Mouse (Mus musculus) forebrain, postnatal 0 days (tissue): ENCODE data around the gene Aff4. TPM values are rescaled to one million over a fixed set of nuclear protein-coding genes. Genes with fewer than 3 reads are reported as not detected.

Experiments used
- ATAC-seq: fragments of 200-750 bp; cut with Nextera tagmentation; 2 replicates; pipeline ENCODE4 v1.8.0; 2017; ENCODE audit warnings: mild to moderate bottlenecking, moderate library complexity
- DNase-seq: peaks from one replicate; pipeline ENCODE4 v3.0.0-alpha.2; 2015
- H3K27ac ChIP-seq: fragments of 300-500 bp; sonication (generic); 2 replicates; pipeline ENCODE4 v1.5.1; 2014; ENCODE audit warnings: low read depth, mild to moderate bottlenecking, antibody characterized with exemption, low read length, moderate library complexity, mixed read lengths
- H3K27me3 ChIP-seq: fragments of 300-500 bp; sonication (generic); 2 replicates; pipeline ENCODE4 v1.6.1; 2014; ENCODE audit warnings: mild to moderate bottlenecking, low read length, mixed read lengths; ENCODE audit not compliant: insufficient read depth
- H3K36me3 ChIP-seq: fragments of 300-500 bp; sonication (generic); 2 replicates; pipeline ENCODE4 v1.6.1; 2014; ENCODE audit warnings: mild to moderate bottlenecking, moderate library complexity; ENCODE audit not compliant: insufficient read depth
- H3K4me1 ChIP-seq: fragments of 300-500 bp; sonication (generic); 2 replicates; pipeline ENCODE4 v1.6.1; 2014; ENCODE audit warnings: antibody characterized with exemption; ENCODE audit not compliant: insufficient read depth
- H3K4me2 ChIP-seq: fragments of 300-500 bp; sonication (generic); 2 replicates; pipeline ENCODE4 v1.6.1; 2014; ENCODE audit warnings: low read depth, mild to moderate bottlenecking, moderate library complexity
- H3K4me3 ChIP-seq: fragments of 300-500 bp; sonication (generic); 2 replicates; pipeline ENCODE4 v1.5.1; 2014; ENCODE audit warnings: low read depth, low read length, mixed read lengths
- H3K9ac ChIP-seq: fragments of 300-500 bp; sonication (generic); 2 replicates; pipeline ENCODE4 v1.6.1; 2014; ENCODE audit warnings: mild to moderate bottlenecking
- H3K9me3 ChIP-seq: fragments of 300-500 bp; sonication (generic); 2 replicates; pipeline ENCODE4 v1.6.1; 2016; ENCODE audit warnings: low read length
- CTCF ChIP-seq: sonication (generic); IDR thresholded peaks from 2 replicates; pipeline ENCODE4 v1.5.1; 2016; ENCODE audit warnings: antibody characterized with exemption, control low read depth, low read depth
- WGBS: fragments of 180-500 bp; shearing (Covaris S2); extraction: QIAGEN DNeasy Blood & Tissue Kit; methylation state at CpG from one replicate; pipeline ENCODE4 v1.1.7; 2014; 5-methylcytosine and 5-hydroxymethylcytosine counted together
- polyA plus RNA-seq: library from polyadenylated mRNA; unstranded; fragments of >200 nt; fragmentation: Nextera tagmentation; extraction: Ambion mirVana; gene quantifications from 2 replicates; pipeline ENCODE4 v1.2.1, GENCODE M21; 2015
- total RNA-seq: library from RNA; depleted of rRNA; stranded (reverse); fragments of >200 nt; gene quantifications from 2 replicates; pipeline ENCODE4 v1.2.3, GENCODE M21; 2014

Gene Aff4
- total and polyA plus RNA-seq, 2 experiments from 2014 or later, result 98.5 to 147 TPM

DNA sequence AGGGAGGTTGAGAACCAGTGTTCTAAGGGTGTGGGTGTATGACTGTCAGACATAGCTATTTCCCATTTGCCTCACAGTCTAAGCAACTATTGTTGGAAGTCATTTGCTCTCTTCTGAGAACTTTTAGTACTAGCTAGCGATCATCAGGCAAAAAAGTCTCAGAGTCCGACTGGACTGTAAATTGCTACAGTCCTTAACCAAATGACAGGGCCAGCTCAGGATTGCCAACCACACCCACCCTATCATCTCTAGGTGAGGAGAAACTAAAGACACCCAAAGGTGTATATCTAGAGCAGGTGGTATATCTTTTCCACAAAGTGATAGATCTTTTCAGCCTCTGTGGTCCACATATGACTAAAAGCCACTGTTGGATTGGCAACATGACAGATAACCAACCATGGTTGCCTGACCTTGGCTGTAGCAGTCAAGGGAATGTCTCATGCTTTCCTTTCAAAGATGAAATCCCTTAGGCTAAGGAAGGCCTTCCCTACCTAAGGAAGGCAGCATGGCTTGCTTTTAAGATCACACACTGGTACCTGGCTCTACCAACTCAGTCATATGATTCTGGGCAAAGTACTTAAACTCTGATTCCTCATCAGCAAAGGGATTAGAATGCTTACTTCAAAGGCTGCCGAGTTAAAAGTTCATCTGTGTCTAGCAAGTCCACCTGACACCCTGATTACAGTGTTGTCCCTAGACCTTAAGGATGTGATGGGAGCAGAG is 77.5 kb downstream of the Aff4 start:
- no peaks in the 10 kb centered on the region for H3K9me3 ChIP-seq
- H3K9ac ChIP-seq, result no peak overlapping the region
- ATAC-seq, result no peak
- H3K4me1 ChIP-seq, result no peaks in the 10 kb centered on the region
- no peak overlapping the region for H3K4me3 ChIP-seq
- no peak for DNase-seq
- no peak overlapping the region for H3K27ac ChIP-seq
- H3K4me2 ChIP-seq, result no peak overlapping the region
- no peak for TF ChIP-seq CTCF
- H3K27me3 ChIP-seq, result no peaks in the 10 kb centered on the region
- WGBS, result 88% methylated on average over 3 of the region's 3 CpGs
- peaks cover 8% of the 10 kb centered on the region; the same call in 1 of the 2 replicates for H3K36me3 ChIP-seq

DNA sequence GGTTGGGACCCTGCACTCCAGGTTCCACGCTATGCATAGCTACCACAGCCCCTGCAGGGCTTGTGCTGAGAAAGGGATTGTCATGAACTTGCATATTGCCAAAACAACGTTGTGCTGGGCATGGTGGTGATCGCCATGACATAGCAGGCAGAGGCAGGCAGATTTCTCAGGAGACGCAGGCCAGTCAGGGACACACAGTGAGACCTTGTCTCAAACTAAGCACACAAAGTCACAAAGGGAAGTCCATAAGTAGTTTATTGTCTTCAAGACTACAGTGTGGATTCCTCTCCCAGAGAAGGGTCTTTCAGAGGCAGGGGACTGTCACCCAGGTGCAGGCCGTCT is 78.1 kb downstream of the Aff4 start:
- Histone ChIP-seq H3K9me3 (no peaks in the 10 kb centered on the region), H3K4me1 (no peaks in the 10 kb centered on the region), H3K27ac (no peak overlapping the region), H3K4me2 (no peak overlapping the region), H3K4me3 (no peak overlapping the region), H3K36me3 (peaks cover 8% of the 10 kb centered on the region; the same call in 1 of the 2 replicates), H3K9ac (no peak overlapping the region), H3K27me3 (no peaks in the 10 kb centered on the region)
- DNase-seq, result no peak
- no peak for TF ChIP-seq CTCF
- ATAC-seq, result no peak
- WGBS, result 96% methylated on average over 5 of the region's 5 CpGs

DNA sequence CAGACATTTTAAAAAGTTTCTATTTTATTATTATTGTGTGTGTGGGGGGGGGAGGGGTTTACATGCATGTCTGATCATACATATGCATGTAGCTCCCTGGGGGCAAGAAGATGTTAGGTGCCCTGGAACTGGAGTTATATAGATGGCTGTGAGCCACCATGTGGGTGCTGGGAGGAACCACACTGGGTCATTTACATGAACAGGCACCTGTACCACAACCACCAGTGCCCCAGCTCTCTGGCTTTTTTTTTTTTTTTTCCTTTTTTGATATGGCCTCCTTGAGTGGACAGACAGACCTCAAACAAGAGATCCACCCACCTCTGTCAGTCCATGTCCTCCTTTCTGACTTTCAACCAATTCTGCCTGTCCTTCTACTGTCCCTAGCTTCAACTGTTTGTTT is 78.5 kb downstream of the Aff4 start:
- H3K4me1 ChIP-seq, result no peaks in the 10 kb centered on the region
- no peak overlapping the region for H3K4me2 ChIP-seq
- H3K27me3 ChIP-seq, result no peaks in the 10 kb centered on the region
- H3K36me3 ChIP-seq, result peaks cover 8% of the 10 kb centered on the region; the same call in 1 of the 2 replicates
- no peak overlapping the region for H3K4me3 ChIP-seq
- H3K9me3 ChIP-seq, result no peaks in the 10 kb centered on the region
- ATAC-seq (no peak), DNase-seq (no peak)
- H3K27ac ChIP-seq, result no peak overlapping the region
- no peak overlapping the region for H3K9ac ChIP-seq
- no peak for TF ChIP-seq CTCF

DNA sequence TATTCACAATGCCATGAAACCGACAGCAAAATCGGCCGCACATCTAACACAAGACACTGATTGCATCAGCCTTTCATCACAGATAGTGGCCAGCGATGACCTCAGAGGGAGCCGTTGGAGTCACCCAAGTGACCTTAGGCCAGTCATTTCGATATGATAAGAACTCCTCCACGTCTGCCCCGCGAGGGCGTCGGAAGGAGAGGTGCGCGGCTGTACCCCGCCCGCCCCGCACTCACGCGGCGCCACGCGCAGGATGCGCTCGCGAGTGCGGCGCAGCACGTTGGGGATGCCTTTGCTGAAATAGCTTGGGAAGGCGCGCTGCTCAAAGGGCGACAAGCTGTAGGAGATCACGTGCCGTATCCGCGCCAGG is 79.7 kb downstream of the Aff4 start:
- H3K4me2 ChIP-seq, result peak overlapping the region; percentile 74
- 3% methylated on average over 34 of the region's 34 CpGs for WGBS
- ATAC-seq, result peak; percentile 74
- peak overlapping the region; percentile 83 for H3K27ac ChIP-seq
- DNase-seq, result no peak
- TF ChIP-seq CTCF, result no peak; the same call in 1 of the 2 replicates
- no peaks in the 10 kb centered on the region for H3K27me3 ChIP-seq
- H3K4me3 ChIP-seq, result peak overlapping the region; percentile 69
- H3K4me1 ChIP-seq, result no peaks in the 10 kb centered on the region
- peaks cover 8% of the 10 kb centered on the region; the same call in 1 of the 2 replicates for H3K36me3 ChIP-seq
- H3K9ac ChIP-seq, result peak overlapping the region; percentile 75
- no peaks in the 10 kb centered on the region for H3K9me3 ChIP-seq

DNA sequence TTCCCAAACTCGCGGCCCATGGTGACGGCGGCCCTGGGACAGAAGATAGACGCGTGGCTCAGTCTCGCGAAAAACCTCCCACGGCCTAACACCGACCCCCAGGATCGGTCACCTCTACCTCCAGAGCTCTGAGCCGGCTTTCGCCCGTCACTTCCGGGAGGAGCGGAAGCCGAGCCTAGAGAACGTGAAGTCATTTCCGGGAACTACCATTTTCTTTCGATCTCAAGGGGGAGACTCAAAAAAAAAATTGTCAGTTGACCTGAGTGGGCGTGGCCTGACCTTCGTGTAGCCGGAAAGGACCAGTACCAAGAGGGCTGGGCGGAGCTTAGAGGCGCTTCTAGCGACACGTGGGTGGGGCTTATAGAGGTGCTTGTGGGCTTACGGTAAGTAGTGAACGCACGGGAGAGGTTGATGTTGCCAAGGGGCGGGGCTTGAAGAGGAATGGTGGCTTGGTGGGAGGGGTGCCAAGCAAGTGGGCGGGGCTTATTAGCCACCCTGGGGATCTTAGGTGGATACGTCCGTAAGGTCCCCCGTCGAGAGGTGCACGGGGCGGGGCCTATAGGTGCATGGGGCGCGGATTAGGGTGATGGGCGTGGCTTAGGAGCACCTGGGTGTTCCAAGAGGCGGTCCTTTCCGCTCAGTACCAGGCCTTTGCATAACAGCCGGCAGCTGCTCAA is 80.2 kb downstream of the Aff4 start, which contains the start of the genes Uqcrq and Gdf9:
Gene Uqcrq (minus strand): TSS at position 162 of the 677 bp plus-strand sequence.
Gene Gdf9 (plus strand): TSS at position 354 of the 677 bp plus-strand sequence.
- WGBS, result 1% methylated on average over 44 of the region's 44 CpGs
- peak; percentile 99 for DNase-seq
- Histone ChIP-seq H3K9ac (peak within 1 kb of the TSS; percentile 75), H3K4me3 (peak within 1 kb of the TSS; percentile 69), H3K4me1 (no peaks in the 10 kb centered on the region), H3K27ac (peak within 1 kb of the TSS; percentile 83), H3K9me3 (no peaks in the 10 kb centered on the region), H3K4me2 (peak within 1 kb of the TSS; percentile 74), H3K36me3 (peaks cover 8% of the 10 kb centered on the region; the same call in 1 of the 2 replicates), H3K27me3 (no peaks in the 10 kb centered on the region)
- no peak for TF ChIP-seq CTCF
- ATAC-seq, result peak; percentile 96

DNA sequence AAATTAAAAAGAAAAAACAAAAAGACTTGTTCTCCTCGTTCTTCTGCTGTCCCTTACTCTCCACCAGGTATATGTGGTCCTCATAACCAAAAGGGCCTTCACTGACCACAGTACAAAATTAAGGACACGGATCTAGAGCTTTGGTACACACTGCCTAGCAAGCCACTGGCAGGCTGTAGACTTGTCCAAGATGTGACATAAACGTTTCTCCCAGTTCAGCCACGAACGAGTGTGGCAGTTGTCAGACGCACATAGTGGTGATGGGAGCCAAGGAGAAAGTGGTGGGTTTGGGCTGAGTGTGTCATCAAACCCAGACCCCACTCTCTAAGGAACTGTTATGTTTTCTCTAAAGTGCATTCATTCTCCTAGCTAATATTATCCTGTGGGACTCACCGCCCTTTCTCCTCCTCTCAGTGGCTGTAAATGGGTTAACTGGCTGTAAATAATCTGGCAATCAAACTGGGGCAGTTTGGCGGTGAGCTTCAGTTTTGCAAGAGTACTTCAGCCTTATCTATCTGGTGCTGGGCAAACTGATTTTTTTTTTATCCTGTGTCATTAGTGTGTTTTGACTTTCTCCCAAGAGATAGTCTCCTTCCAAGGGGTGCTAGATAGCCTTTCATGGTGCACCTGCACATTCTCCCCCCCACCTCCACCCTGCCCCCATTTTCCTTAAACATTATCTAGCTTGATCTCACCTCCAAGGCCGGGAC is 80.9 kb downstream of the Aff4 start:
- H3K9ac ChIP-seq, result peak overlapping the region; percentile 75
- no peaks in the 10 kb centered on the region for H3K4me1 ChIP-seq
- peak overlapping the region; percentile 74 for H3K4me2 ChIP-seq
- H3K27me3 ChIP-seq, result no peaks in the 10 kb centered on the region
- ATAC-seq (peak; percentile 14), DNase-seq (no peak)
- peaks cover 8% of the 10 kb centered on the region; the same call in 1 of the 2 replicates for H3K36me3 ChIP-seq
- peak overlapping the region; percentile 83 for H3K27ac ChIP-seq
- 11% methylated on average over 9 of the region's 9 CpGs for WGBS
- peak overlapping the region; percentile 69 for H3K4me3 ChIP-seq
- TF ChIP-seq CTCF, result no peak
- no peaks in the 10 kb centered on the region for H3K9me3 ChIP-seq
